Mouse (Mus musculus): ENCODE measurements at regions not wholly inside any gene's neighbourhood (a gene's known extent, or its start where the extent isn't known, plus 50 kb on each side); places are given as distances from the start of the nearest gene placed in this dataset.

- TF ChIP-seq MAZ (IDR thresholded peaks at IDR 0.05; ENCODE audit: low read depth, low read length) (no peak), NELFE (IDR thresholded peaks at IDR 0.05; ENCODE audit: low read depth, low read length) (no peak), MAX (IDR thresholded peaks at IDR 0.05; ENCODE audit: low read length) (no peak), ZNF384 (IDR thresholded peaks at IDR 0.05; ENCODE audit: low read depth, low read length) (no peak), POLR2A (IDR thresholded peaks at IDR 0.05; ENCODE audit: low read depth, low read length) (no peak), CTCF (conservative IDR thresholded peaks at IDR 0.05 in 1 of 2, IDR thresholded peaks at IDR 0.05 in 1 of 2; ENCODE audit: low read depth in 2 of 2, low read length in 2 of 2) (no peak), RCOR1 (conservative IDR thresholded peaks at IDR 0.05; ENCODE audit: low read depth, low read length) (no peak)
Observed at GRCm38 (mm10) chr7:78103536-78104279, 634.1 kb downstream of the Ntrk3 start.
